Mouse (Mus musculus): Measurements from ENCODE around the gene Per2.

DNA sequence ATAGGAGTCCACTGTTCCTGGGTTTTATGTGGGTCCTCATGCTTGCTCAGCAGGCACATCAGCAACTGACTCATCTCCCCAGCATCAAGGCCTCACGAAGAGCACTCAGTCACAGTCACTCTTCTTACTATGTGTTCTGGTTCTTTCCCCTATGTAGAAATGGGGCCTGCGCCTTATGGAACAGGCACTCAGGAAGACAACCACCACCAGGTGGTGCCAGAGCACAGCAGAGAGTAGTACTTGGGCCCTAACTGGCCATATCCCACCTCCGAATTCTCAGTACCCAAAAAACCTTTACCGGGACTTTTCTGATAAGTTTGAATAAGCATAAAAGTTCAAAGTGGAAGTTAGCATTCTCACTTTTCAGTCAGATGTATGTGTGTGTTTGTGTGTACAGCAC lies 30.5 kb downstream of the Per2 start:
- TF ChIP-seq CTCF (IDR thresholded peaks at IDR 0.05) (peak; percentile 94), EP300 (IDR thresholded peaks at IDR 0.05) (no peak)
